Mouse (Mus musculus) embryonic facial prominence, embryonic 13.5 days (tissue): ENCODE data around the gene BC048562. TPM values are rescaled to one million over a fixed set of nuclear protein-coding genes. Genes with fewer than 3 reads are reported as not detected.

ENCODE experiments used
- ATAC-seq: fragments of 200-750 bp; cut with Nextera tagmentation; 2 replicates; pipeline ENCODE4 v1.8.0; 2017; ENCODE audit warnings: low read depth; ENCODE audit not compliant: insufficient number of reproducible peaks, insufficient read depth, low FRiP score, low TSS enrichment
- H3K27ac ChIP-seq: fragments of 300-500 bp; sonication (generic); 2 replicates; pipeline ENCODE4 v1.5.1; 2015; ENCODE audit warnings: moderate library complexity, mild to moderate bottlenecking, inconsistent platforms
- H3K27me3 ChIP-seq: fragments of 300-500 bp; sonication (generic); 2 replicates; pipeline ENCODE4 v1.6.1; 2015; ENCODE audit warnings: mild to moderate bottlenecking, inconsistent platforms
- H3K36me3 ChIP-seq: fragments of 300-500 bp; sonication (generic); 2 replicates; pipeline ENCODE4 v1.6.1; 2015; ENCODE audit warnings: mild to moderate bottlenecking, inconsistent platforms
- H3K4me1 ChIP-seq: fragments of 300-500 bp; sonication (generic); 2 replicates; pipeline ENCODE4 v1.6.1; 2015; ENCODE audit warnings: inconsistent platforms
- H3K4me2 ChIP-seq: fragments of 300-500 bp; sonication (generic); 2 replicates; pipeline ENCODE4 v1.6.1; 2015; ENCODE audit warnings: moderate library complexity, mild to moderate bottlenecking, inconsistent platforms
- H3K4me3 ChIP-seq: fragments of 300-500 bp; sonication (generic); 2 replicates; pipeline ENCODE4 v1.5.1; 2015; ENCODE audit warnings: mild to moderate bottlenecking, inconsistent platforms
- H3K9ac ChIP-seq: fragments of 300-500 bp; sonication (generic); 2 replicates; pipeline ENCODE4 v1.6.1; 2015; ENCODE audit warnings: mild to moderate bottlenecking, inconsistent platforms
- H3K9me3 ChIP-seq: fragments of 300-500 bp; sonication (generic); 2 replicates; pipeline ENCODE4 v1.6.1; 2016; ENCODE audit warnings: inconsistent platforms
- WGBS: fragments of 180-500 bp; shearing (Covaris S2); methylation state at CpG from one replicate; pipeline ENCODE4 v1.1.7; 2015; ENCODE audit warnings: mixed read lengths; 5-methylcytosine and 5-hydroxymethylcytosine counted together
- polyA plus RNA-seq: library from polyadenylated mRNA; unstranded; fragments of >200 nt; fragmentation: Nextera tagmentation; extraction: Ambion mirVana; gene quantifications from 2 replicates; pipeline ENCODE4 v1.2.1, GENCODE M21; 2015

The BC048562 gene
- polyA plus RNA-seq: not detected in 2 replicates

DNA sequence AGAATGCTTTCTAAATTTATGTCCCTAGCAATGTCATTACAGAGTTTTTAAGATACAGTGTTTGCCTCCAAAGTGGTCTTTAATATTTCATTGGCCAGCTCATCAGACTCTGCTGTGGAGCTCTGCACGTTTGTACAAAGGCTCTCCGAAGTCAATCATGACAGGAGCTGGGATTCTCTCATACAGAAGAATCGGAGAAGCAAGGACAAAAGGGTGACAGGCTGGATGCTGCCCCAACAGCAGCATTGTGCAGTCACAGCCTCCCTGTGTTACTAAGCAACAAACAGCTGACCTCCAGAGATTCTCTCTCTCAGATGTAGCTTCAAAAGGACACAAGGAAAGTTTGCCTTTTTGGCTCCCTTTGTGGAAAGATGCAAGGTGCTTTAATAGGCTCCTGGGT, at the start of gene BC048562:
TSS of gene BC048562 (plus strand) at position 301 of the 400 bp plus-strand sequence.
- 75% methylated on average over 3 of the region's 3 CpGs for WGBS
- Histone ChIP-seq H3K4me2 (no peak within 1 kb of the TSS), H3K9ac (no peak within 1 kb of the TSS)

DNA sequence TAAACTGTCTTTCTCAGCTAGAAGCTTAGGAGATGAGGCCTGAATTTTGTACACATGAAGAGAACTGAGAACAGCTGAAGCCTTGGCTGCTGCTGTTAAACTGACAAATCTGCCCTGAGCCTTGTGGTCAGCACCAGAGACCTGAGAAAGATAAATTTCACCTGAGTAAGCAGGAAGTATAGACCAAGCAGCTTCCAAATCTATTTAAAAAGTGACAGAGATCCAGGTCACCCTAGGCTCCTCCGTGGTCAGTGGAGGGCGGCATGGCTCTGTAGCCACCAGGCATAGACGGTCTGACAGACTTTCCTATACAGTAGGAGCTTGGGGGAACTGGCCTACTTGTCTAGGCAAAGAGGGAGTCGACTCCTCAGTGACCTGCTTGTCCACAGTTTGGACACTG, 49.5 kb upstream of the BC048562 start:
- ATAC-seq: no peak
- H3K27ac ChIP-seq: no peak overlapping the region
- H3K9ac ChIP-seq: no peak overlapping the region
- H3K4me1 ChIP-seq: no peaks in the 10 kb centered on the region
- no peak overlapping the region for H3K4me2 ChIP-seq
- H3K36me3 ChIP-seq: peaks cover 92% of the 10 kb centered on the region
- no peak overlapping the region for H3K4me3 ChIP-seq
- 87% methylated on average over 4 of the region's 4 CpGs for WGBS
- no peaks in the 10 kb centered on the region for H3K27me3 ChIP-seq
- no peaks in the 10 kb centered on the region for H3K9me3 ChIP-seq

More for the DNA sequence above, at the start of gene BC048562:
- Histone ChIP-seq H3K27ac (no peak within 1 kb of the TSS), H3K36me3 (no peaks in the 10 kb centered on the region), H3K9me3 (no peaks in the 10 kb centered on the region), H3K27me3 (no peaks in the 10 kb centered on the region), H3K4me1 (peaks cover 7% of the 10 kb centered on the region; the same call in 1 of the 2 replicates), H3K4me3 (no peak within 1 kb of the TSS)
- no peak for ATAC-seq

DNA sequence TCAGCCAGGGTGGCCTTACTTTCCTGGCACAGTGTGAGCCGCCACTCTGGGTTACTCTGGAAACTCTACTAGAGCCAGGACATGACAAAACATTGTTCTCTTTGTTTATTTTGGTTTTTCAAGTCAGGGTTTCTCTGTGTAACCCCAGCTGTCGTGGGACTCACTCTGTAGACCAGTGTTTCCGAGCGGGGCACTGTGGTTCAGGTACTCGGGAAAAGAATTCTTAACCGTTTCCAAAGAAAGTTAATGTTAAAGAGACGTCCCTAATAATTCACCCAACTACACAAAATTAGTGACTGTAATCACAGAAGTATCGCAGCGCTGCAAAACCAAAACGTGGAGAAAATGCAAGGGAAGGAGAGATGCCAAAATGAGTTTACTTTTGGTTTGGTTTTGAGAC, 47.7 kb upstream of the BC048562 start:
- H3K4me1 ChIP-seq: no peaks in the 10 kb centered on the region
- no peak overlapping the region for H3K27ac ChIP-seq
- 85% methylated on average over 10 of the region's 10 CpGs for WGBS
- H3K4me2 ChIP-seq: no peak overlapping the region
- no peak for ATAC-seq
- H3K27me3 ChIP-seq: no peaks in the 10 kb centered on the region
- H3K36me3 ChIP-seq: peaks cover 92% of the 10 kb centered on the region
- H3K9ac ChIP-seq: no peak overlapping the region
- no peak overlapping the region for H3K4me3 ChIP-seq
- H3K9me3 ChIP-seq: no peaks in the 10 kb centered on the region

DNA sequence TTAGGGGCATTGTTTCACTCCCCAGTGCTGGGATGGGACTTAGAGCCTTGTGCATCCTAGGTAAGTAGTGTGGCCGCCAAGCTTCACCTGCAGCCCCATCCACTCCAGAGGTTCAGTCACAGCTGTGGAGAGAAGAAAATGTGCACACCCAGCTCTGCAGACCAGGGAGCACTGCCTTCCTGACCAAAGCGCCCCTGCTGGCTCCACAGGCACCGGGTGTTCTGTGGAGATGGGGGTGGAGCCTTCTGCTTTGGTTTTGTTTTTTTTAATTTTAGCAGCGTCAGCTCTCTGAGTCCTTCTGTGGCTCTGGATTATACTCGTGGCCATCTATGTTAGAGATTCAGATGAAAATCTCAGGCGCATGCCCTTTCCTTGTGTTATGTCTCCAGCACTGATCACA, 47.1 kb upstream of the BC048562 start:
- Histone ChIP-seq H3K9me3 (no peaks in the 10 kb centered on the region), H3K27me3 (no peaks in the 10 kb centered on the region), H3K36me3 (peaks cover 92% of the 10 kb centered on the region), H3K4me2 (no peak overlapping the region), H3K4me1 (no peaks in the 10 kb centered on the region), H3K9ac (no peak overlapping the region), H3K4me3 (no peak overlapping the region), H3K27ac (no peak overlapping the region)
- WGBS: 83% methylated on average over 6 of the region's 6 CpGs
- no peak for ATAC-seq

DNA sequence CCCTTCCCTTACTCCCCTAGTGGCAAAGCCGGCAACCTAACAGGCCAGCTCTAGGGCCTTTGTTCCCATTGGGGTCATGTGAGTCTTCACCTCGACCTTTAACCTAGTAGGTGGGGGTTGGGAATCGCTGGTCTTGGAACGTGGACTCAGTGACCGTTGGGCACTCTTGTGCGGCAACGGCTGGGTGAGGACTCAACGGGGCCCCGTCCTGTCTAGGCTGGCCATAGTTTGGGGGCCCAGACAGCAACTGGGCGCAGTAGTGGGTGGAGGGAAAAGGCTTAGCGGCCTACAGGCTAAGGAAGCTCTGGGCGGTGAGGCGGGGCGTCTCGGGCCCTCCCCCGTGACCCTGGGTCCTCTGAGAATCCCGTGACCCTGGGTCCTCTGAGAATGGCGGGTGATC, 43.6 kb upstream of the BC048562 start, which contains the start of gene 1700102P08Rik:
TSS of gene 1700102P08Rik (plus strand) at position 130 of the 400 bp plus-strand sequence.
- ATAC-seq: no peak
- Histone ChIP-seq H3K27ac (no peak within 1 kb of the TSS), H3K9ac (no peak within 1 kb of the TSS), H3K4me2 (no peak within 1 kb of the TSS), H3K4me1 (no peaks in the 10 kb centered on the region), H3K9me3 (no peaks in the 10 kb centered on the region), H3K27me3 (no peaks in the 10 kb centered on the region), H3K36me3 (peaks cover 64% of the 10 kb centered on the region), H3K4me3 (no peak within 1 kb of the TSS)
- WGBS: 59% methylated on average over 18 of the region's 18 CpGs

DNA sequence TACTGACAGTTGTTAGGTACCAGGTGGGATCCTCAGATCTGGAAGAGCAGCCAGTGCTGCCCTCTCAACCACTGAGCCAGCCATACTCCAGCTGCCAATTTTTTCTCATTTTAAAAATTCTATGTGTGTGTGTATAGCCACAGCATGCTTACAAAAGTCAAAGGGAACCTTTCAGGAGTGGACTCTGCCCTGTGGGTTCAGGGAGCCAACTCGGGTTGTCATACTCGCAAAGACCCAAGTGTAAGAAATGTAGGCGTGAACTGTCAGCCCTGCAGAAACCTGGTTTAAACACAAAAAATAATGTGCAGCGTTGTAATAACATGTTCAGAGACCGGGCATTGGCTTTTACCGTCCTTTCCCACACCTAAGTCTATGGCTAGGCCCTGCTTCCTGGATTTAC, 42.1 kb upstream of the BC048562 start:
- 97% methylated on average over 6 of the region's 6 CpGs for WGBS
- ATAC-seq: no peak
- Histone ChIP-seq H3K4me1 (no peaks in the 10 kb centered on the region), H3K27ac (no peak overlapping the region), H3K9ac (no peak overlapping the region), H3K36me3 (peaks cover 49% of the 10 kb centered on the region), H3K4me2 (no peak overlapping the region), H3K4me3 (no peak overlapping the region), H3K27me3 (no peaks in the 10 kb centered on the region), H3K9me3 (no peaks in the 10 kb centered on the region)

DNA sequence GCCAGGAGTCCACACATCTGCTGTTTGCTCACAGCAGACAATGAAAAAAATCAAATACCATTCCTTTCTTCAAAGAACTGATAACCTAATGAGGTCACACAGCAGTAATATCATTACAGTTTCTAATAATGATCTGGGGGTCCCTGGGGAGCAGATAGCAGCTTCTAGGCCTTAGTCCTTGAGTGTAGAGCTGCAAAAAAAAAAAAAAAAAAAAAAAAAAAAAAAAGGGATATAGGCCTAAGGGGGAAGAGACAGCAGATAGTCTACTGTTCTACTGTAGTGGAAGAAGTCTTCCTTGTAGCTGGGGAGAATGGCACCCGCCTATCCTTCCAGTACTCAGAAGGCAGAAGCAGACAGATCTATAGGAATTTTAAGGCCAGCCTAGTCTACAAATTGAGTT, 40.9 kb upstream of the BC048562 start:
- Histone ChIP-seq H3K9me3 (no peaks in the 10 kb centered on the region), H3K4me3 (no peak overlapping the region), H3K4me2 (no peak overlapping the region), H3K27me3 (no peaks in the 10 kb centered on the region), H3K4me1 (no peaks in the 10 kb centered on the region), H3K36me3 (peaks cover 39% of the 10 kb centered on the region), H3K9ac (no peak overlapping the region), H3K27ac (no peak overlapping the region)
- no peak for ATAC-seq
- 90% methylated on average over 1 of the region's 1 CpGs for WGBS

DNA sequence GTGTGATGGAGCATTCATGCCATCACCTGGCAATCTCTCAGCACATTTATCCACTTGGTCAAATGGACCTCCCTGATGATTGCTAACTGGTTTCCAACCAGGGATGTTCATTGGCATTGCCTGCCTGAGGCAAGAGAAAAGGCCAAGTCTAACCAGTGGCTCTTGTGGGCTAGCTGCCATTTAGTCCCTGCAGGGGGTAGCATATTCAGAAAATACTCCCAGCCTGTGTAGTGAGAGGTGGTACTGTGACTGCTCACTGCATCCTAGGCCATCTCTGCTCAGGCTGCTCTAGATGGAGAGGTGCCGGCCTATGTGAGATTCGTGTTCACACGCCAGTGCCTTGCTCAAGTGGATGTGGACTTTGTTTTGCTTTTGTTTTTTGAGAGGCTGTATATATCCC, 38.0 kb upstream of the BC048562 start:
- Histone ChIP-seq H3K9me3 (no peaks in the 10 kb centered on the region), H3K27ac (no peak overlapping the region), H3K36me3 (peaks cover 11% of the 10 kb centered on the region), H3K4me1 (0 out of 2 replicates have a peak, but pooled peaks cover 7% of the 10 kb centered on the region), H3K4me3 (no peak overlapping the region), H3K9ac (no peak overlapping the region), H3K27me3 (no peaks in the 10 kb centered on the region), H3K4me2 (no peak overlapping the region)
- ATAC-seq: no peak
- 88% methylated on average over 3 of the region's 3 CpGs for WGBS

DNA sequence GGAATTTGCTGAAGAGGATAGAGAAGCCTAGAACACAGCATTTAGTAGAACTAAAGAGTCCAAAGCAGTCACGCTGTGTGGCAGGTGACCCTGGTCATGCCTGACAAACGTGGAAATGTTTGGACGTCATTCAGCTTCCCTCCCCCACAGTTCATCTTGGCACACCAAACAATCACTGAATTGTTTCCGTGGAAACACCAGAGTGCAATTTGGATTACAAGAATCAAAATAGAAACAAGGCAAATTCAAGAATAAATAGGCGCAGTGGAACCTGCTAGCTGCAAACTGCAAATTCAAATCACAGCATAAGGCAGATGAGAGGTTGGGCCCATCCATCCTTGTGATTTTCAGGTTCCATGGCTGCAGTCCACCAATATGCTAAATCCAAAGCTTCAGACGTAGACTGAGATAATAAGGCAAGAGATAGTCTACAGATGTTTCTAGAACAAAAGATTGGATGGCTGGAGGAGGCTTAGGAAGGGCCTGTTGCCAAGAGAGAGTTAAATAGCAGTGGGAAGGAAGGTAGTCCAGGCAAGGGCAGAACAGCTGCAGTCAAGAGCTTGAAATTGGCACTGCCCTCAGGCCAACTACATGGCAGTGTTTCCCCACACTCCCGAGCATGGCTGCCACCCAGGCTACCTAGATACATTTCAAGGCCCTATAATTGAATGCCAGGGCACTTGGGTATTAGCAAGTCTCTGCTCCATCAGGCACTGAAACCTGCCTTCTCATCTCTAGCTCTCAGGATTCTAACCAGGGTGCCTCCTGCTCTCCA, 34.9 kb upstream of the BC048562 start:
- Histone ChIP-seq H3K4me1 (0 out of 2 replicates have a peak, but pooled peaks cover 7% of the 10 kb centered on the region), H3K4me3 (no peak overlapping the region), H3K4me2 (no peak overlapping the region), H3K9me3 (no peaks in the 10 kb centered on the region), H3K27ac (no peak overlapping the region), H3K9ac (no peak overlapping the region), H3K27me3 (no peaks in the 10 kb centered on the region), H3K36me3 (no peaks in the 10 kb centered on the region)
- 63% methylated on average over 7 of the region's 7 CpGs for WGBS
- no peak for ATAC-seq

DNA sequence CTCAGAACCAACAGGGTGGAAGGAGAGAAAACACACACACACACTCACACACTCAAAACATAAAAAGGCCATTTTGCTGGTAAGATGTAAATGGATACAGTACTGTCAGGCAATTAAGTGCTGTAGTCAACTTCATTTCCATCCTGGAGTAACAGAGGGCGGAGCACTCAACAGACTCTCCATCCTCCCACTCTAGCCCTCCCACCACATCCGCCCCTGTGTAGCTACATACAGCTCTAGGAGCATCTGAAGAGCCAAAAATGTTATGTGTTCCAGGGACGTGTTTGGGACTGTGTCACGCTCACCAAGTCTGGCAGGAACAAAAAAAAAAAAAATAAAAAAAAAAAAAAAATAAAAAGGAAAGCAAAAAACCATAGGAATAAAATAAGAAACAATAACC, 33.2 kb upstream of the BC048562 start:
- Histone ChIP-seq H3K36me3 (no peaks in the 10 kb centered on the region), H3K27ac (no peak overlapping the region), H3K9me3 (no peaks in the 10 kb centered on the region), H3K9ac (no peak overlapping the region), H3K4me3 (no peak overlapping the region), H3K27me3 (no peaks in the 10 kb centered on the region), H3K4me2 (no peak overlapping the region), H3K4me1 (0 out of 2 replicates have a peak, but pooled peaks cover 7% of the 10 kb centered on the region)
- no peak for ATAC-seq
- 76% methylated on average over 4 of the region's 4 CpGs for WGBS

DNA sequence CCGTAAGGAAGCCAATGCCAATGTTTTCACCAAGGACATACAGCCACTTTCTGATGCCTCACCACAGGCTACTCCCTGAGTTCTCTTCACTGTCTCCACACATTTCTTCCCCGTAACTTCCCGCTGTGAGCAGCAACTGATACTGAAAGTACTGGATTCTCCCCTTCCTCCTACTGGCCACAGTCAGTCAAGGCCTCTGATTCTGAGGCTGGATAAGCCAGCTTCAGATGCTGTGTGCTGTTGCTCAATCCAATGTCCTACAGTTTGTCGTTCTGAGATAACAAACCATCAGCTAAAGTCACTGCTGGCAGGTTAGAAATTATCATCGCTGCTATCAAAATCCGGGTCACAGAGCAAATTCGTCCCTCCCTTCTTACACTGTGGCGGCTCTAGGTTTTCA, 31.8 kb upstream of the BC048562 start:
- no peak for ATAC-seq
- WGBS: 84% methylated on average over 8 of the region's 8 CpGs
- H3K27me3 ChIP-seq: no peaks in the 10 kb centered on the region

DNA sequence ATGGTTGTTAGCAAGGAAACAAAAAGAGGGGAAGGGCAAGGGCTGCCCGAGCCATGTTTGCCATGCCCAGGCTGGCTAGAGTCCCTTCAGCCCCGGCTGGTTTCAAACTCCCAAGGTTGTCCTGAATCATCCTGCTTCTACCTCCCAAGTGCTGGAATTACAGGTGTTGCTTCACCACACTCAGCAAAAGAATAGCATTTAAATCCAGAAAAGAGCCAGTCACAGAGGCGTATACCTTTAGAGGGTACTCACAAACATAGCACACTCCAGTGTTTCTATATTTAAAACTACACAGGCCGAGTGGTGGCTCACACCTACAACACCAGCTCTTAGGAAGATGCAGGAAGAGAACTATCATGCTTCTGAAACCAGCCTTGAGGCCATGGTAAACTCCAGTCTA, 26.7 kb upstream of the BC048562 start:
- no peak overlapping the region for H3K4me2 ChIP-seq
- ATAC-seq: no peak
- H3K27me3 ChIP-seq: no peaks in the 10 kb centered on the region
- no peaks in the 10 kb centered on the region for H3K36me3 ChIP-seq
- H3K9ac ChIP-seq: no peak overlapping the region
- no peak overlapping the region for H3K4me3 ChIP-seq
- H3K9me3 ChIP-seq: no peaks in the 10 kb centered on the region
- no peak overlapping the region for H3K27ac ChIP-seq
- WGBS: 85% methylated on average over 4 of the region's 4 CpGs
- no peaks in the 10 kb centered on the region for H3K4me1 ChIP-seq

More for the DNA sequence above, 31.8 kb upstream of the BC048562 start:
- 0 out of 2 replicates have a peak, but pooled peaks cover 7% of the 10 kb centered on the region for H3K4me1 ChIP-seq
- H3K9ac ChIP-seq: no peak overlapping the region
- H3K36me3 ChIP-seq: no peaks in the 10 kb centered on the region
- H3K9me3 ChIP-seq: no peaks in the 10 kb centered on the region
- H3K4me3 ChIP-seq: no peak overlapping the region
- no peak overlapping the region for H3K4me2 ChIP-seq
- no peak overlapping the region for H3K27ac ChIP-seq
